Mouse (Mus musculus) intestine, embryonic 16.5 days (tissue): Measurements from ENCODE around the gene Ints3. TPM values are rescaled to one million over a fixed set of nuclear protein-coding genes. Genes with fewer than 3 reads are reported as not detected.

Experiments
- ATAC-seq: fragments of 200-750 bp; cut with Nextera tagmentation; 2 replicates; pipeline ENCODE4 v1.8.0; 2017; ENCODE audit warnings: moderate TSS enrichment, moderate library complexity
- H3K27ac ChIP-seq: fragments of 300-500 bp; sonication (generic); 2 replicates; pipeline ENCODE4 v1.5.1; 2014; ENCODE audit warnings: mild to moderate bottlenecking, low read length
- H3K27me3 ChIP-seq: fragments of 300-500 bp; sonication (generic); replicated peaks from 2 replicates; pipeline ENCODE4 v1.6.1; 2014; ENCODE audit warnings: low read length, control low read depth, mixed read lengths; ENCODE audit not compliant: control insufficient read depth, insufficient read depth
- H3K36me3 ChIP-seq: fragments of 300-500 bp; sonication (generic); 2 replicates; pipeline ENCODE4 v1.6.1; 2014; ENCODE audit warnings: low read length, control low read depth; ENCODE audit not compliant: control insufficient read depth, insufficient read depth
- H3K4me1 ChIP-seq: fragments of 300-500 bp; sonication (generic); 2 replicates; pipeline ENCODE4 v1.6.1; 2014; ENCODE audit warnings: low read length, control low read depth, mixed read lengths; ENCODE audit not compliant: control insufficient read depth, insufficient read depth
- H3K4me2 ChIP-seq: fragments of 300-500 bp; sonication (generic); 2 replicates; pipeline ENCODE4 v1.6.1; 2014; ENCODE audit warnings: low read depth, low read length, control low read depth
- H3K4me3 ChIP-seq: fragments of 300-500 bp; sonication (generic); 2 replicates; pipeline ENCODE4 v1.5.1; 2014; ENCODE audit warnings: mild to moderate bottlenecking, low read length
- H3K9ac ChIP-seq: fragments of 300-500 bp; sonication (generic); 2 replicates; pipeline ENCODE4 v1.6.1; 2014; ENCODE audit warnings: low read depth, low read length
- H3K9me3 ChIP-seq: fragments of 300-500 bp; sonication (generic); 2 replicates; pipeline ENCODE4 v1.6.1; 2016; ENCODE audit warnings: low read length, control low read depth; ENCODE audit not compliant: control insufficient read depth
- WGBS: fragments of 180-500 bp; shearing (Covaris S2); extraction: QIAGEN DNeasy Blood & Tissue Kit; methylation state at CpG from one replicate; pipeline ENCODE4 v1.1.7; 2014; 5-methylcytosine and 5-hydroxymethylcytosine counted together
- polyA plus RNA-seq: library from polyadenylated mRNA; unstranded; fragments of >200 nt; fragmentation: Nextera tagmentation; extraction: Ambion mirVana; gene quantifications from 2 replicates; pipeline ENCODE4 v1.2.1, GENCODE M21; 2015

Gene Ints3
- polyA plus RNA-seq, 1 experiment from 2014 or later: 20.2 TPM

GRCm38 (mm10) chr3:90447123-90447494 lies 13.7 kb upstream of the Ints3 start:
- Histone ChIP-seq H3K9me3 (no peaks in the 10 kb centered on the region), H3K27me3 (no peaks in the 10 kb centered on the region), H3K4me1 (no peaks in the 10 kb centered on the region), H3K27ac (peak overlapping the region; percentile 75), H3K4me3 (no peak overlapping the region), H3K4me2 (peak overlapping the region; percentile 47), H3K36me3 (no peaks in the 10 kb centered on the region), H3K9ac (peak overlapping the region; percentile 53)
- WGBS: 43% methylated on average over 7 of the region's 7 CpGs
- peak; percentile 16 for ATAC-seq

- no peaks in the 10 kb centered on the region for H3K9me3 ChIP-seq
- H3K4me3 ChIP-seq: peak overlapping the region; percentile 31
- peak overlapping the region; percentile 75 for H3K27ac ChIP-seq
- peak overlapping the region; percentile 47 for H3K4me2 ChIP-seq
- ATAC-seq: peak; percentile 94
- H3K36me3 ChIP-seq: no peaks in the 10 kb centered on the region
- H3K4me1 ChIP-seq: no peaks in the 10 kb centered on the region
- peak overlapping the region; percentile 53 for H3K9ac ChIP-seq
- 1% methylated on average over 17 of the region's 17 CpGs for WGBS
- H3K27me3 ChIP-seq: no peaks in the 10 kb centered on the region
Measured at GRCm38 (mm10) chr3:90446389-90447122, 13.1 kb upstream of the Ints3 start.

GRCm38 (mm10) chr3:90445417-90446200 lies 12.2 kb upstream of the Ints3 start:
- Histone ChIP-seq H3K9me3 (no peaks in the 10 kb centered on the region), H3K27me3 (no peaks in the 10 kb centered on the region), H3K36me3 (no peaks in the 10 kb centered on the region), H3K4me2 (peak overlapping the region; percentile 20; the same call in 1 of the 2 replicates), H3K4me1 (no peaks in the 10 kb centered on the region), H3K4me3 (no peak overlapping the region), H3K9ac (no peak overlapping the region), H3K27ac (peak overlapping the region; percentile 64)
- WGBS: 65% methylated on average over 11 of the region's 11 CpGs
- no peak for ATAC-seq

- no peak for ATAC-seq
- Histone ChIP-seq H3K9me3 (no peaks in the 10 kb centered on the region), H3K27ac (no peak overlapping the region), H3K36me3 (no peaks in the 10 kb centered on the region), H3K9ac (no peak overlapping the region), H3K27me3 (no peaks in the 10 kb centered on the region), H3K4me2 (no peak overlapping the region), H3K4me1 (no peaks in the 10 kb centered on the region), H3K4me3 (no peak overlapping the region)
- WGBS: 93% methylated on average over 3 of the region's 3 CpGs
Measured at GRCm38 (mm10) chr3:90443977-90444376, 10.6 kb upstream of the Ints3 start.

- Histone ChIP-seq H3K27me3 (no peaks in the 10 kb centered on the region), H3K36me3 (no peaks in the 10 kb centered on the region), H3K4me1 (no peaks in the 10 kb centered on the region), H3K9me3 (no peaks in the 10 kb centered on the region), H3K27ac (no peak overlapping the region), H3K4me3 (no peak overlapping the region), H3K4me2 (no peak overlapping the region), H3K9ac (no peak overlapping the region)
- no peak for ATAC-seq
- WGBS: 89% methylated on average over 2 of the region's 2 CpGs
Measured at GRCm38 (mm10) chr3:90440756-90441155, 7.3 kb upstream of the Ints3 start.

- Histone ChIP-seq H3K4me3 (no peak overlapping the region), H3K9me3 (no peaks in the 10 kb centered on the region), H3K4me2 (no peak overlapping the region), H3K4me1 (peaks cover 7% of the 10 kb centered on the region), H3K27ac (no peak overlapping the region), H3K36me3 (no peaks in the 10 kb centered on the region), H3K27me3 (no peaks in the 10 kb centered on the region), H3K9ac (no peak overlapping the region)
- ATAC-seq: no peak
- 58% methylated on average over 4 of the region's 4 CpGs for WGBS
Measured at GRCm38 (mm10) chr3:90437131-90437530, 3.7 kb upstream of the Ints3 start.

- Histone ChIP-seq H3K36me3 (no peaks in the 10 kb centered on the region), H3K4me3 (peak overlapping the region; percentile 65), H3K4me2 (peak overlapping the region; percentile 67), H3K9ac (peak overlapping the region; percentile 58; the same call in 1 of the 2 replicates), H3K9me3 (no peaks in the 10 kb centered on the region), H3K27ac (peak overlapping the region; percentile 95), H3K27me3 (no peaks in the 10 kb centered on the region), H3K4me1 (peaks cover 26% of the 10 kb centered on the region)
- 50% methylated on average over 11 of the region's 11 CpGs for WGBS
- no peak for ATAC-seq
Measured at GRCm38 (mm10) chr3:90434073-90434730, 780 bp upstream of the Ints3 start.

- ATAC-seq: peak; percentile 40
- peak overlapping the region; percentile 90 for H3K9ac ChIP-seq
- peak overlapping the region; percentile 81 for H3K4me2 ChIP-seq
- peaks cover 29% of the 10 kb centered on the region for H3K4me1 ChIP-seq
- peak overlapping the region; percentile 65 for H3K4me3 ChIP-seq
- under 1% methylated on average over 12 of the region's 12 CpGs for WGBS
- H3K27ac ChIP-seq: peak overlapping the region; percentile 95
- no peaks in the 10 kb centered on the region for H3K9me3 ChIP-seq
- H3K27me3 ChIP-seq: no peaks in the 10 kb centered on the region
- no peaks in the 10 kb centered on the region for H3K36me3 ChIP-seq
Measured at GRCm38 (mm10) chr3:90432811-90433219, 607 bp downstream of the Ints3 start.

- Histone ChIP-seq H3K4me1 (peaks cover 29% of the 10 kb centered on the region), H3K9me3 (no peaks in the 10 kb centered on the region), H3K4me3 (peak overlapping the region; percentile 65), H3K4me2 (peak overlapping the region; percentile 81), H3K9ac (peak overlapping the region; percentile 90), H3K27me3 (no peaks in the 10 kb centered on the region), H3K27ac (peak overlapping the region; percentile 95; the same call in 1 of the 2 replicates), H3K36me3 (no peaks in the 10 kb centered on the region)
- ATAC-seq: no peak
- WGBS: 15% methylated on average over 2 of the region's 2 CpGs
Measured at GRCm38 (mm10) chr3:90432348-90432747, 1.1 kb downstream of the Ints3 start.
